Mouse (Mus musculus) cerebellum, postnatal 36 days (tissue): Measurements from ENCODE around the gene Slc38a6.

Source experiments
- DNase-seq, 2 experiments: peaks; one replicate each; pipeline ENCODE4 v3.0.0; 2021 to 2022; ENCODE audit warnings: mixed read lengths in 2 of 2

Slc38a6 gene

DNA sequence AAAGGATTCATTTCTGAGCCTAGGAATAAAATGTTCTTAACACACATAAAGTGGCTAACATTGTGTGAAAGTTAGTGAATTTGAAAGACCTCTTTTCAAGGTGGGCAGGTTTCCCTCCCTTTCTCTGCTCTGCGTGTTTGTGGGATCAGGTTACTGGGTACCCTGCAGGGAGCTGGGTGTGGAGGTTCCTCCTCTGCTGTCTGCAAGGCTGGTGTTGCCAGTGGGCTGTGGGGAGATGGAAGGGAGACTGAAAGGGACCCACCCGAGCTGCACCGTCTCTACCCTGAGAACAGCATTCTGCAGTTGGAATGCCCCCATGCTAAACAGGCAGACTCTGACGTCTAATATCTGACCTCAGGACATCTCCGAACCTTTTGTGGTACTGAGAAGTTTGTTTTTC is 70.7 kb downstream of the Slc38a6 start:
- no peak for DNase-seq

DNA sequence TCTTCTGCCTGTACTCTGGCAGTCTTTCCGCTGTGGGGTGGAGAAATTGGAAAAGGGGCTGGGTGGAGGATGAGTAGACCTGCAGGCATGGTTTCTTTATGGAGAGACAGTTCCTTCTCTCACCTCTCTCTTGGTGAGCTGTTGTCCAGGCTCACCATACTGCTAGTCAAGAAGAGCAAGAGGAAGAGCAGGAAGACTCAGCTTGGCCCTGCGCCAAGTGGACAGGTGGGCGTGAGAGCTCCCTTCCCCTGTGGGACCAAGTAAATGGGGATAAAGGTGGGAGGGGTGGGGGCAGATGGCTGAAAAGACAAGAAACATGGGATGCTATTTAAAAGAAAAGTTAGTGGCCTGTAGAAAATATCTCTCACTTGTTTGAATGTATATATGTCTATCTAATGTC is 71.2 kb downstream of the Slc38a6 start:
- no peak for DNase-seq

DNA sequence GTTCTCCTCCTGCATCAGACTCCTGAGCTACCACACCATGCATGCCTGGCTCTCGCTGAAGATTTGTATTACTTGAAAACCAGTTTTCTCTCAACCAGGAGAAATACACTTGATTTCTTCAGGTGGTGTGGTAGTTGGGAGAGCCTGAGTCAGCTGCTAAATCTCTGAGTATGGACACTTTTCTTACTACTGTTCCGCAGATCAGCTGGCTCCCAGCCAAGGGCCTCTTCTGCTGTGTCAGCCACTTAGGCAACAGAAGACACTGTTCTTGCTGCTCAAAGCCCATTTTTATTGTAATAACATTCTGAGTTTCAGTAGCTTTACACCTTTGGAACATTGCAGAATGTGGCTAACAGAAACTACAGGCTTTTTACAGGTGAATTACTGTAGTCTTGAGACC is 72.1 kb downstream of the Slc38a6 start:
- no peak for DNase-seq

DNA sequence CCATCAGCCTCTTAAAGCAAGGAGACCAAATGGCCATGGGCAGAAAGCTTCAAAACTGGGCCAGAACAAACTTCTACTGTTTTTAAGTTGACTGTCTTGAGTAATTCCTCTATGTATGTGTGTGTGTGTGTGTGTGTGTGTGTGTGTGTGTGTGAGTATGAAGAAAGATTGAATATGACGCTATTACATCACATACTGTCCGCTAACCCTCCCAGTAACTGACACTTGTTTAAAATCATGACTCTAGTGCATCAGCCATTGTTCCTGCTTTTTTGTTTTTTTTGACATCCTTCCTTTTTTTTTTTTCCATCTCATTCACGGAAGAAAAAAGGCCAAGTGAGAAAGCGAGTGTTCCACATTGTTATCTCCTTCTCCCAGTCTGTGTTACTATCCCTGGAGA is 72.9 kb downstream of the Slc38a6 start:
- no peak for DNase-seq

DNA sequence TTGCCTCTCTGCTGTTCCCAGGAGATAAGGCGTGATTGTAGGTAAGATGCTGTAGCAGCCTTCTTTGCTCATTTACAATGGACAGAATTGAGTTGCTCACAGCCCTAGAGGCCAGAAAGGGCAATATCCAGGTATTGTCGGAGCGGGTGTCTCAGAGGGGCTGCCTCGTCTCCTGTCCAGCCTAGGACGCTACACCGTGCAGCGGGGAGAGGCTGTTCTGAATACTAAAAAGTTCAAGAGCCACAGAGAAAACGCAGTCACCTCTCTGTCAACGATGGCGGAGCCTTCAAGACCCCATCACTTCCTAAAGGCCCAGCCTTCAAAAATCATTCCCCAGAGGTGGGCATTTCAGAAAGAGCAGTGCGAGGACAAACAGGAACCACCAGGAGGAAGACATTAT is 74.6 kb downstream of the Slc38a6 start:
- DNase-seq = no peak

DNA sequence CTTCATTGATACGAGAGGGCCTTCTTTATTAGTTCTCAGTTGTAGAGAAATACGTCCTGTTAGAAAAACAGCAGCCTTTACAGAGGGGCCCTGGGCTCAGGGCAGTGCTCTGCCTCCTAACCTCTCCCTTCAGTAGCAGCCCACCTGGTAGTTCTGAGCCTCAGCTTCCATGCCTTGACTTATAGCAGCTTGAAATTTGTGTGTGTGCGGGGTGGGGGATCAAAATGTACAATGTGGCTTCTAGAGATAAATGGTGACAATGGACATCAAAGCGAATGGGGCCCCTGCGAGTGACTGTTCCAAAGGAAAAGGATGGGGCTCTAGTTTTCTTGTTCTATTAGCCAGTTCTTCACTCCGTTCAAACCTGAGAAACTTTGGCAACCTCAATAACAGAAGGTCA is 76.8 kb downstream of the Slc38a6 start:
- DNase-seq = no peak

DNA sequence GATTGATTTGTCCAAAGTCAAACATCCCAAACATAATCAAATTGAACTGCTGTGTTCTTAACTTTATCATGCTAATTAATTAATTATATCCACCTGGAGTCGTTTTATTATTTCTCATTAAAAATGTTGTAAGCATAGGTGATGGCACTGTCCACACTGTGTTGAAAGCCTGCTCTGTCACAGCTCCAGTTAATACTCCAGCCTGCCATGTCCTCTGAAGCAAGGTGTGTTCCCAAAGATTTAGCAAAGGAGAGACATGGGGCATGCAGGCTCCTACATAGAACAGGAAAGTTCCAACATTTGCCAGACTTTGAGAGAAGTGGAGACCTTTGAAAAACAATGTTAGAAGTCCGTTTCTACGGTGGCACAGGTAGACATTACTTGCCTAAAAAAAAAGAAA is 77.4 kb downstream of the Slc38a6 start:
- DNase-seq = no peak

DNA sequence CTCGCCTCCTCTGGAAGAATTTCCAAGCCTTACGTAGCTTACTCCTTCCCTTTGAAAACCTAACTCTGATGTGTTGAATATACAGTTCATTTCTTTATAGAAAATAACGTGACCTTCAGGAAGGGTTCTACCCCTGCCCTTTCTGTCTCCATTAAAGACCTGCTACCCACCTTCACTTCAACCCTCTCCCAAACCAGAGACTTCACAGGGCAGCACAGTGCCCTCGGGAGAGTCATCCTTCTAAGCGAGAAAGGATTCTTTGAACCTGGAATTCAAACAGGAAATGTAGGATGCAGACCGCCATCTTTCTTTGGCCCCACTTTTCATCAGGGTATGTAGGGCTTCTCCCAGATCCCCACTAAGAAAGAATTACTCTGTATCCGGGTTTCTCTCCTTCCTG is 80.0 kb downstream of the Slc38a6 start:
- no peak for DNase-seq

DNA sequence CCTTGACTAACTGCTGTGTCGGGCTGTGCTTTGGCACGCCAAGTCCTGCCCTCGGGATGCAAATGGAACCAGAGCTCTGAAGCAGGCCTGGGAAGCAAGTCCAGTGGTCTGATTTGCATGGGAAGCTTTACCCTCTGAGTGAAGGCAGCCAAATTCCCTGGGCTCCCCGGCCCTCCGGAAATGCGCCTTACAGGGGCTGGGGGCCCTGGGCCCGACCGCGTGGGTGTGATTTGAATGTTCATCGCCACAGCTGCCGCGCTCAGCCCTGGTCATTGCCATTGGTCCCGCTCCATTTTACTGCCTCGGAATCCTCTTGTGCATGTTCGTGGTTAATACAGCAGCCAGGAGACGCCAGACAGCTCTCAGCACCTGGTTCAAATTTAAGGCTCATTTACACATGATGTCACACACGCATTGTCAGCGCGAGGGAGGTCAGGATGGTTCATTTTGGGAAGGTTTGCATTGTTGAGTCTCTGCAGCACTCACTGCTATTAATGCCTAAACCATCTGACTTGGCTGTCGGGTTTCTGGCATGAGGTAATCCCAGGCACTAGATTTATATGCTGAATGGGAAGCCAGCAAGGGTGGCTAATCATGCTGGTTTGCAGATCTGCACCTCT is 81.0 kb downstream of the Slc38a6 start:
- DNase-seq = no peak

DNA sequence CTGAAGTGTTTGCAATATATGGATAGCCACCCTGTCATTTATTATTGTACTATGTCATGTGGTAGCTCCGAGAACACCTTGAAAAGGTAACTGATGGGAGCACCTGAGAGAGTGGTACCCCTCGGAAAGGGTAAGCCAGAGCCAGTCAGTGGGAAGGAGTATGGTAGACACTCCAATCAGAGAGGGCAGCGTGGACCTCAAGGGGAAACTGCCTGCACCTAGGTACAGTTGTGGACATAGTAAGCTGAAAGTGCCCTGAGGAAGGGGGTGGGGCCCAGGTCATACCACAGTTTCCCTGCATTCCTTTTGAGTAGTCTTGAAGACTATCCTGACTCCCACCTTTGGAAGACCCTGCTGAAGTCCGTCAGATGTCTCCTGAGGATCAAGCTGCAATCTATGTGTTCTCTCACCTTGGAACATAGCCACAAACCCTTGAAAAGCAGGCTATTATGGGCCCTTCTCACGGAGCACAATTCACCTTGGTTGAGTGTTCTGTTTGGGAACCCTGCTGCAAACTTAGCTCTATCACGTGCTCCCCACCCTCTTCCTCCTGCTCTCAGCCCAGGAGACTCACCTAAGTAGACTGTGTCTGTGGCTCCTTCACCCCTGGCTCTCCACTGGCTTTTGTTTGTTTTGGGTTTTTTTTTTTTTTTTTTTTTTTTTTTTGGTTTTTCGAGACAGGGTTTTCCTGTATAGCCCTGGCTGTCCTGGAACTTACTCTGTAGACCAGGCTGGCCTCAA is 82.5 kb downstream of the Slc38a6 start:
- no peak for DNase-seq

DNA sequence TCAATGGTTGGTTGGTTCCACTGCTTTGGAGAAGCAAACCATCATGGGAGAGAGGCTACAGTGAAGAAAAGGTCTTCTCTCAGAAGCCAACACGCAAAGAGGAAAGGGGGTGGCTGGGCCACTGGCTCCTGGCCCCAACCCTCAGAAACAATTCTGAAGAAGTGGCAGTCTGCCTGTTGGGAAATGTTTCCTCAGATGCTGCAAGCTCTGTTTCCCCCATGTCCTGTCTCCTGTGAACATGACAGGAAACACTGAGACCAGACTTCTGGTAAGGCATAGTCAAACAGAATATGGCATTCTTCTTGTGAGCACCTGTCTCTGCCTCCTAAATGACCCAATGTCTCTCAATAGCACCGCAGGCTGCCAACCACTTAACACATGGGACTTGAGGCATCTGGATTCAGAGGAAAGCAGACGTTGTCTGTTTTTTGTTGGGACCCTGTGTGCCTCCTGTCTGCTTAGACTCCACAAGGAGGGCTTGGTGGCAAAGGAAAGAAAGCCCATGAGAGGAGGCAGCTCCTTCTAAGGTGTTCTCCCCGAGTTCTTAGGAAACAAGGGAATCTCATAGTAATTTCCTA is 83.9 kb downstream of the Slc38a6 start:
- DNase-seq = no peak

DNA sequence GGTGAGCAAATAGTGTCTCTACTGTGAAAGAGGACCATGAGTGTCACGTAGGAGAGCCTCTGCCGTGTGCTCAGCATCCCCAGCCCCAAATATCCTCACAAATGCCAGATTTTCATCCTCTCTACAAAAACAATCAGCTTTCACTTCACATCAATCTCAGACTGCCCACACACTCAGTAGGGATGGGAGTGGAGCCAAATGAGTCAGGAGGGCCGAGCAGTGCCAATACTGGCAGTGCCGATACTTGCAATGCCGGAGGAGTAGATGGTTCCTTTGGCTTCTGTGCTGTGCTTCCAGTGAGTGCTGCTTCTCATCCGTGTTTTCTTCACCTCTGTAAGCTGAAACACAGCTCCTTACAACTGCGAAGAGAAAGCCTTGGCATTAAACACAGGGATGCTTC is 84.6 kb downstream of the Slc38a6 start:
- peak; percentile 54 to 57 for DNase-seq

DNA sequence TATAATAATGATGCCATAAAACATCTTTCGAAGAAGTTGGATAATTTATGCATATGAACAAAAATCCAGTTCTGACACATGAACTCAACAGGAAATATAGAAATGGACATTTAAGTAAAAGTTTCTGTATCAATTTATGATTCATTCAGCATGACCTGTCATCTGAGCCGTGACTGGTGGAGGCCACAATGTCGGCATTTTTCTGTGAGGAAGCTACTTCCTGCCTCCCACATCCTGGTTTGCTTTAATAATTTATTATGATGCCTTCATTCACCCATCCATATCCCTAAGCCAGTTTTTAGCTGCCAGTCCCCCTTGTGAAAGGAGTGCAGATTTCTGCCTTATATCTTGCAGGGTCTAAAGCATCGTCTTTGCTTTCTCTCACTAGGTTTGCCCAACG is 91.4 kb downstream of the Slc38a6 start:
- DNase-seq = no peak

DNA sequence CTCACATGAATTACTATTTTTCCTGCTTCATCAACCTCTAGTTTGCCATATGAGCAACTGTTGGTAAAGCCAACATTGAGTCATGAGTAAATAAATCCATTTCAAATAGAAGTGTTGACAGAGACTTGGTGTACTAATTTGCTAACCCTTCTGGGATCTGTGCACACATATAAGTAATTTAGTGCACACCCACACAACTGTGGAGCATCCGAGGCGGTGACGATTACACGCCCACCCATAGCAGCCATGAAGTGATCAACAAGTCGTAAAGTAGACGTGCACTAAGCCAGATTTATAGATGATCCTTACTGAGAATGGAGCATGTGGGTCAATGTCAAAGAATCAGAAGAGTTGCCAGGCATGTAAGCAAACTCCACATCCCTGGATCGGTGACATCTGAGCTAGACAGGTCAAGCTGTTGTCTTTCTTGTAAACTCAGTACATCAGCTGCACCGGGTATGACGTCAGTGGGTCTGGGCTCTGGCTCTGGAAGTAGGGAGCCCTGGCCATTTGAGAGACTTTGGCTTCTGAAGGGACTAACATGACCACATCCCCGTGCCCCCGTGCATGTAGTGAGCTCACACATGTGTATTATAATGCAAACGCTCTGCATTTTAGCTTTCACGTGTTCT is 92.3 kb downstream of the Slc38a6 start:
- DNase-seq = no peak

DNA sequence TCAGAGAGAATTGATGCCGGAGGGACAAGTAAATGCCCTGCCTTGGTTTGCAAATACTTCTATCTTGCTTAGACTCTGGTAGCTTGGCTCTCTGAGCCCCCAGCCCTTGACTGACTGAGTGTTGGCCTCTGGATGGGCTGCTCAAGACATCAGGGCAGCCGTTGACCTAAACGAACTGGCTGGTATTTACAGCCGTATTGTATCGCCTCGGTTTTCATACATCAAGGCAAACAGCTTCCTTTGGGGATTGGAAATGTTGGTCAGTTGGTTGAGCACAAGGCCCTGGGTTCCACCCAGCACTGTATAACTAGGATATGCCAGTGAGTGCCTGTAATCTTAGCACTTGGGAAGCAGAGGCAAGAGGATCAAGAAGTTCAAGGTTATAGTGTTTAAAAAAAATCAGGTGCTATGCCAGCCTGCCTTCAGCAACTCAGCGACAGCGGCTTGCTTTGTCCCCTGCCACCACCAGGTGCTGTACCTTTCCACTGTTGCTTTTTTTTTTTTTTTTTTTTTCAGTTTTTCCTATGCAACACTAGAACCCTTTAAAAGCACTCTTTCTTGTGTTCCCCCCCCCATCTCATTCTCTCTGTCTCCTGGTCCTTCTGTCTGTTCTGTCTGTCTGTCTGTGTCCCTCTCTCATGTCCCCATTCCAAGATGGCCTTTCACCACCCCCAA is 94.2 kb downstream of the Slc38a6 start:
- no peak for DNase-seq

DNA sequence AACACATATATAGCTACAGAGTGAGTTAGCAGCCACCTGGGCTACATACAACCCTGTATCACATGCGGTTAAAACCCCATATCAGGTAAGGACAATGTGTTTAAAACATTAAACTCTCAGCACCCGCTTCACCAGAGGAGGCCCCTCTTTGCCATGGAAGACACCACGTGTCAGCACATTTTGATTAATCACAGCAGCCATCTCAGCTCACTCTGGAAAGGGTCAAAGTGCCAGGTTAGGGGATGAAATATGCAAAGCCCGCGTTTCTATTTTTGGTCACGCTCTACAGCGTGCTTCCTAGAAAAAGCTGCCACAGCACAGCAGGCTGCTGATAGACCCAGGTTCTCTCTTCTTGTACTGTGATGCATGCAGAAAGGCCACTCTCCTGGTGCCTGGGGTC is 94.9 kb downstream of the Slc38a6 start:
- DNase-seq = no peak

DNA sequence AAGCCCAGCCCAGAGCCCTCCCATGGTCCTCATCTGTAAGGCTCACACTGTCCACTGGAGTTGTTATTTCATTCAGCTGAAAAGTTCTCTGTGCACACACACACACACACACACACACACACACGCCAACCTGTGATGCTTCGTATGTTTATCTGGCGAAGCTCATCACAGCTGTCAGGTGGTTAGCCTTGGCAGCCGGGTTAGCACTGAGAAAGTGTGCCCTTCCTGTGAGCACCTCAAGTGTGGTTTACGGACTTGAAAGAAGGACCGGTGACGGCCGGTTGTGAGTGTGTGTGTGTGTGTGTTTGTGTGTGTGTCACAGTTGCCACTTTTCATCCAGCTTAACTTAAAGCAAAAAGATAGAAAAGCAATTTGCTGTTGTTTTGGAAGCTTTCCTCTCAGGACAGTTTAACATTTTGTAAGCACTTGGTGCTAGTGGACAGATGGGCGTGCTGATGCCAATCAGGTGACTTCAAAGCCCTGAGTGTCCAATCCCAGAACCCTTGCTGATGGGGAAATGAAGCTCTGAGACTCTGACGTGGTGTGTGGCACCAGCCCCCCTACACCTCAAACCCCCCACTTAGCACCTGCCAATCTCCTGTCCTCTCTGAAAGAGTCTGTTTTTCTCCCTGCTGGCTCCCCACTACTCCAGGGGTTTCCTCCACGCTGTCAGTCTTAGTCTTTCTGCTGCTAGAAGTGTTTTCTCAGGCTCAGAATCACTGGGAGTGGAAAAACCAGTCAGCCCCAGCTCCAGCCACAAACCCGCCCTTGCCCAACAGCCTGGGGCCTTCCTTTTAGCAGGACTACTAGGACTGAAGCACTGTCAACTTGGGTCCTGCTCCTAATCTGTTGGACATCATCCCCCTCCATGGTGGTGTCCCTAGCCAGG is 96.0 kb downstream of the Slc38a6 start:
- DNase-seq = no peak

DNA sequence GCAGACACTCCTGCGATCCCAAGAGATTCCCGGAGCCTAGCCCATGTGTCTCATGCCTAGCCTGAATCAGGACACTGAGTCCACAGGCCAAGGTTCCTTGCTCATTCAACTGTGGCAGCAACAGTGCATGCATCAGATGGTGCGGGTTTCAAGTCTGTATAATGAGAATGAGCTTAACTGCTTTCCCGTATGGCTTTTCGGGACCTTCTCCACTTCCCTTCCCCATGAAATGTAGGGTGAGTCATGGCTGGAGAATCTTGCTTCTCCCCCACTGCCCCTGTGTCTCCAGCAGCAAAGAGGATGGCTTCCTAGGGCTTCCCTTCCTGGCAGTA is 96.6 kb downstream of the Slc38a6 start:
- DNase-seq = no peak

DNA sequence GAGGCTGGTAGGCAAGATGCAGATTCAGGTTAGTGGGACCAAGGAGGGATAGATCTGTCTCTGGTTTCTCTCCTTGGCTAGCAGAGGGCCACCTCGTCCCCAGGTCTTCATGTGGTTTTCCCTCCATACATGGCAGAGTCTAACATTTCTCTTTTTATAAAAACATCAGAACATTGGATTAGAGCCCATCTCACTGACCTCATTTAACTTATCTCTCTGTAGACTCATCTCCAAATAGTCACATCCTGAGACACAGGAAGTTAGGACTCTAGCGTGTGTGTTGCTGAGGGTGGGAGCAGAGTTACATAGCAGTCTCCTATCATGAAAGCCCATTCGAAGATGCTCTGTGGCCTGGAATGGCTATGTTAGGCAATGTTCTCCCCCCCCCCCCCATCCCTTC is 97.3 kb downstream of the Slc38a6 start:
- DNase-seq = no peak

DNA sequence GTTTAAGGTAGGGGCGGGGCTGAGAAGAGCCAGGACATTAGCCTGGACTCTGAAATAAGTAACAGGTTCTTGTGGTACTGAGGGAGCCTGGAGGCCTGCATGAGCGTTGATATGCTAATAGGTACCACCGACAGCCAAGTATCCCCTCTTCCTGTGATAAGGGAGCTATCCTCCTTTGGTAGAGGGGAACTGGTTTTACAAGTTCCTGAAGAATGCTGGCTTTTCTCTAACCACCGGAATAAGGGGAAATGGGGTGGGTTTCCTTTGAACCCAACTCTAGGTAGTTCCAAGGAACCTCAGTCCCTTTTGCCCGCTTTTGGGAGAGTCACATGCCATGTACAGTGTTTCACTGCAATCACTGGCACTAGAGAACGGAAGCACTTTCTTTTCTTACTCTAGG is 98.2 kb downstream of the Slc38a6 start:
- no peak for DNase-seq

DNA sequence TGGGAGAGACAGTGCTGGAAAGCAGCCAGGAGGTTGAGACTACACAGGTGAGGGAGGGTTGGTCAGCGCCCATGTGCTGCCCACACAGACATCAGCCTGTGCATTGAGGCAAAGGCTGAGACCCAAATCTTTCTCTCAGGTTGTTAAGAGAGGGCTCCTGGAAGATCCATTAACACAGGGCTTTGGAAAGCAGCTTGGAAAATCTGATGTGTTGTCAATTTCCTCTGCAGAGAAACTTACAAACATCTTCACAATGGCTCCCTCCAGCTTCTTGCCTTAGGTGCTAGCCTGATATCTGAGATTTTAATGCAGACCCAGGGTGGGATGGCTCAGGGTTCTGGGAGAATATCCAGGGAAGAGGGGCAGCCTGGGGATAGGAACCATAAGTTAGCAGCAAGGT is 105.9 kb downstream of the Slc38a6 start:
- no peak for DNase-seq

DNA sequence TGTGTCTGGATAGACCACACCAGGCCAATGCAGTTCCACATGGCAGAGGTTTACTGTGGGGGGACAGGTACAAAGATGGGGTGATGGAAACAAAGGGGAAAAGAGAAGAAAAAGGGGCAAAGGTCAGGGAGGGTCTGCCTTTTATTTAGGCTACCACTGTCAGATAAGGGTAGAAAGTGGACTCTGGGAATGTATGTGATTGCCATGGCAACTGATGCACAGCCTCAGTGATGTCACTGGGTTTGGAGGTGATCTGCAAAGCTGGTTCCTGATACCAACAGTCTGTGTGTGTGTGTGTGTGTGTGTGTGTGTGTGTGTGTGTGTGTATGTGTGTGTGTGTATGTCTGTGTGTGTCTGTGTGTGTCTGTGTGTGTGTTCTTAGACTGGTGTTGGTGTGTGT is 106.4 kb downstream of the Slc38a6 start:
- DNase-seq = no peak

DNA sequence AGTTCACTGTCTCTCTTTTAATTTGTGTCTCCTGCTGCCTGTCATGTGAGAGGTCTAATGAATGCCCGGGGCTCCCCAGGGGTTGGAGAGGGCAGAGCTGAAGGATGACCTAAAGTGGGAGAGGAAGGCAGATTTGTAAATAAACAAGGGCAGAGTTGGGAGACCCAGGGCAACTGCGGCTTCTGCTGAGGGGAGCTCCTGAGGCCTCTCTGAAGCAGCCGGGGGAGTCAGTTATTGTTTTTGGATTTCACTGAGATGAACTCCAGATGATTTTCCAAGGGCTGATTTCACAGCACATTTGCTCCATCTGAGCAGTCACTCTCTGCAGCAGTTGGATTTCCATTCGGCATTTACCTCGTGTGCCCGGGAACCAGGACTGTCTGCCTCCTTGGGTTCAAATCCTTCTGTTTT is 107.3 kb downstream of the Slc38a6 start:
- DNase-seq = no peak
